Mouse (Mus musculus): ENCODE measurements around the gene Rpn1. TPM values are rescaled to one million over a fixed set of nuclear protein-coding genes. Genes with fewer than 3 reads are reported as not detected.

The Rpn1 gene
- total and polyA plus RNA-seq, 2 experiments from 2014 or later: 192 to 248 TPM

- Histone ChIP-seq H3K9ac (no peak overlapping the region), H3K4me3 (ENCODE audit: low read depth, low read length) (no peak overlapping the region), H3K27me3 (ENCODE audit: insufficient read depth, low read length) (no peaks in the 10 kb centered on the region), H3K4me2 (ENCODE audit: low read depth) (peak overlapping the region; percentile 39; the same call in 1 of the 2 replicates), H3K9me3 (ENCODE audit: low read length) (no peaks in the 10 kb centered on the region), H3K27ac (ENCODE audit: low read depth, low read length) (no peak overlapping the region), H3K4me1 (ENCODE audit: insufficient read depth) (peaks cover 4% of the 10 kb centered on the region; the same call in 1 of the 2 replicates), H3K36me3 (ENCODE audit: insufficient read depth) (no peaks in the 10 kb centered on the region)
- DNase-seq (no peak), ATAC-seq (no peak)
- WGBS: 16% methylated on average over 5 of the region's 5 CpGs
- no peak for TF ChIP-seq CTCF (IDR thresholded peaks at IDR 0.05; ENCODE audit: low read depth)
These were observed 47.2 kb downstream of the Rpn1 start for GRCm38 (mm10) chr6:88131521-88131920.

- H3K9ac ChIP-seq: no peak overlapping the region
- WGBS: 1% methylated on average over 17 of the region's 17 CpGs
- peak overlapping the region; percentile 39 for H3K4me2 ChIP-seq (ENCODE audit: low read depth)
- peak; percentile 12 for DNase-seq
- H3K36me3 ChIP-seq (ENCODE audit: insufficient read depth): no peaks in the 10 kb centered on the region
- no peaks in the 10 kb centered on the region for H3K9me3 ChIP-seq (ENCODE audit: low read length)
- H3K4me3 ChIP-seq (ENCODE audit: low read depth, low read length): no peak overlapping the region
- H3K27me3 ChIP-seq (ENCODE audit: insufficient read depth, low read length): no peaks in the 10 kb centered on the region
- H3K27ac ChIP-seq (ENCODE audit: low read depth, low read length): no peak overlapping the region
- TF ChIP-seq CTCF (IDR thresholded peaks at IDR 0.05; ENCODE audit: low read depth): no peak
- ATAC-seq: peak; percentile 53
- peaks cover 4% of the 10 kb centered on the region; the same call in 1 of the 2 replicates for H3K4me1 ChIP-seq (ENCODE audit: insufficient read depth)
These were observed 47.8 kb downstream of the Rpn1 start for GRCm38 (mm10) chr6:88132051-88132450.

DNA sequence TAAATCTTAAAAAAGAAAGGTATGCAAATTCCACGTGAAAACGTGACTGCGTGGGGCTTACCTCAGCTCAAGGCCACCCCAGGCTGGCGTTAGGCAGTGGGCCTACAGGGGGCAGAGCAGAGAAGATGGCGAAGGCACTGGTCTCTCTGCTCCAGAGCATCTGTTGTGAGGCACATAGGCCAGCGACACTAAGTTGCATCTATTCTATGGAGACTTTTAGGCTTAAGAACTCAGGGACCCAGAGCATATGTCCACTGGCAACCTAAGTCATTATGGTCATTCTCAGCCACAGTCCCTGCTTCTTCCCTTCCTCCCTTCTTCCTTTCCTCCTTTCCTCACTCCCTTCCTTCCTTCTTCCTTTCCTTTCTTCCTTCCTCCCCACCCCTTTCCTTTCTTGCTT is 48.8 kb downstream of the Rpn1 start:
- Histone ChIP-seq H3K4me3 (ENCODE audit: low read depth, low read length) (no peak overlapping the region), H3K4me2 (ENCODE audit: low read depth) (no peak overlapping the region), H3K9ac (no peak overlapping the region), H3K9me3 (ENCODE audit: low read length) (no peaks in the 10 kb centered on the region), H3K27ac (ENCODE audit: low read depth, low read length) (no peak overlapping the region), H3K4me1 (ENCODE audit: insufficient read depth) (peaks cover 4% of the 10 kb centered on the region; the same call in 1 of the 2 replicates), H3K27me3 (ENCODE audit: insufficient read depth, low read length) (no peaks in the 10 kb centered on the region), H3K36me3 (ENCODE audit: insufficient read depth) (no peaks in the 10 kb centered on the region)
- WGBS: 82% methylated on average over 6 of the region's 6 CpGs
- DNase-seq (no peak), ATAC-seq (no peak)
- no peak for TF ChIP-seq CTCF (IDR thresholded peaks at IDR 0.05; ENCODE audit: low read depth)

GRCm38 (mm10) chr6:88133878-88134277 is 49.6 kb downstream of the Rpn1 start:
- WGBS: 56% methylated on average over 6 of the region's 6 CpGs
- H3K4me3 ChIP-seq (ENCODE audit: low read depth, low read length): no peak overlapping the region
- H3K27ac ChIP-seq (ENCODE audit: low read depth, low read length): no peak overlapping the region
- DNase-seq (no peak), ATAC-seq (no peak)
- no peaks in the 10 kb centered on the region for H3K36me3 ChIP-seq (ENCODE audit: insufficient read depth)
- no peaks in the 10 kb centered on the region for H3K9me3 ChIP-seq (ENCODE audit: low read length)
- TF ChIP-seq CTCF (IDR thresholded peaks at IDR 0.05; ENCODE audit: low read depth): no peak
- H3K27me3 ChIP-seq (ENCODE audit: insufficient read depth, low read length): no peaks in the 10 kb centered on the region
- no peak overlapping the region for H3K9ac ChIP-seq
- peaks cover 4% of the 10 kb centered on the region; the same call in 1 of the 2 replicates for H3K4me1 ChIP-seq (ENCODE audit: insufficient read depth)
- no peak overlapping the region for H3K4me2 ChIP-seq (ENCODE audit: low read depth)

GRCm38 (mm10) chr6:88136201-88136631 is 51.9 kb downstream of the Rpn1 start:
- Histone ChIP-seq H3K9me3 (ENCODE audit: low read length) (no peaks in the 10 kb centered on the region), H3K27me3 (ENCODE audit: insufficient read depth, low read length) (no peaks in the 10 kb centered on the region), H3K27ac (ENCODE audit: low read depth, low read length) (no peak overlapping the region; the same call in 1 of the 2 replicates), H3K4me1 (ENCODE audit: insufficient read depth) (peaks cover 4% of the 10 kb centered on the region; the same call in 1 of the 2 replicates), H3K9ac (peak overlapping the region; percentile 44), H3K4me3 (ENCODE audit: low read depth, low read length) (peak overlapping the region; percentile 23; the same call in 1 of the 2 replicates), H3K36me3 (ENCODE audit: insufficient read depth) (no peaks in the 10 kb centered on the region), H3K4me2 (ENCODE audit: low read depth) (peak overlapping the region; percentile 46)
- DNase-seq (peak; percentile 42), ATAC-seq (peak; percentile 15; the same call in 1 of the 2 replicates)
- 24% methylated on average over 15 of the region's 15 CpGs for WGBS
- TF ChIP-seq CTCF (IDR thresholded peaks at IDR 0.05; ENCODE audit: low read depth): no peak

DNA sequence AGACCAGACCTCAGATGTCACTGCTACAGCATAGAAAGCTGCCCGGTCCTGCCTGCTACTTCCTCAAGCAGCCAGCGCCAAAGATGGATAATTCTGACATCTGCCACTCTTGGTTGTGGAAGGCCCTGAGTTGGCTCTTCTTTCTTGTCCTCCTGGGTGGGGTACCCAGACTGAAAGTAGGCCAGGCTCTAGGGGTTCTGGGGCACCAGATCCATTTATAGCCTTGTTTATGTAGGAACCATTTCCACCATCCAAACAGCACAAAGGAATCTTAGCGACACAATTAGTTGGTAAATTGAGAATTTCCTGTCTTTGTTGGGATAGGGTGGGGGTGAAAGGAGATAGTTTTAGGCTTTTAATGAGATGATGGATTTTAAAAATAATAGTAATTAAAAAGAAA is 54.2 kb downstream of the Rpn1 start:
- no peak for ATAC-seq
- Histone ChIP-seq H3K4me1 (ENCODE audit: insufficient read depth) (peaks cover 4% of the 10 kb centered on the region; the same call in 1 of the 2 replicates), H3K27me3 (ENCODE audit: insufficient read depth, low read length) (no peaks in the 10 kb centered on the region), H3K4me3 (ENCODE audit: low read depth, low read length) (no peak overlapping the region), H3K27ac (ENCODE audit: low read depth, low read length) (no peak overlapping the region), H3K4me2 (ENCODE audit: low read depth) (no peak overlapping the region), H3K36me3 (ENCODE audit: insufficient read depth) (no peaks in the 10 kb centered on the region), H3K9ac (no peak overlapping the region), H3K9me3 (ENCODE audit: low read length) (no peaks in the 10 kb centered on the region)
- no peak for DNase-seq
- no peak for TF ChIP-seq CTCF (IDR thresholded peaks at IDR 0.05; ENCODE audit: low read depth)
- WGBS: 85% methylated on average over 3 of the region's 3 CpGs

- no peak overlapping the region for H3K4me3 ChIP-seq (ENCODE audit: low read depth, low read length)
- H3K4me2 ChIP-seq (ENCODE audit: low read depth): no peak overlapping the region
- TF ChIP-seq CTCF (IDR thresholded peaks at IDR 0.05; ENCODE audit: low read depth): no peak
- no peak overlapping the region for H3K9ac ChIP-seq
- no peaks in the 10 kb centered on the region for H3K27me3 ChIP-seq (ENCODE audit: insufficient read depth, low read length)
- H3K4me1 ChIP-seq (ENCODE audit: insufficient read depth): peaks cover 4% of the 10 kb centered on the region; the same call in 1 of the 2 replicates
- no peak overlapping the region for H3K27ac ChIP-seq (ENCODE audit: low read depth, low read length)
- H3K9me3 ChIP-seq (ENCODE audit: low read length): no peaks in the 10 kb centered on the region
- ATAC-seq: peak; percentile 79
- no peaks in the 10 kb centered on the region for H3K36me3 ChIP-seq (ENCODE audit: insufficient read depth)
- peak; percentile 89 for DNase-seq
- 25% methylated on average over 8 of the region's 8 CpGs for WGBS
These were observed 56.0 kb downstream of the Rpn1 start for GRCm38 (mm10) chr6:88140264-88140663.

Data from forebrain, postnatal 0 days (tissue).